Mouse (Mus musculus) cerebellum, adult 11-12 months (tissue): ENCODE data around the gene Il9.

Experiments
- DNase-seq: peaks from one replicate; pipeline ENCODE4 v3.0.0; 2022

Gene Il9

GRCm38 (mm10) chr13:56482146-56482545 is at the start of gene Il9:
Il9 (minus strand) TSS chr13:56482246.
- no peak for DNase-seq

- no peak for DNase-seq
Measured at GRCm38 (mm10) chr13:56529685-56530084, 47.6 kb upstream of the Il9 start.

- DNase-seq, result no peak
Measured at GRCm38 (mm10) chr13:56529031-56529430, 47.0 kb upstream of the Il9 start.

GRCm38 (mm10) chr13:56528281-56528680 is 46.2 kb upstream of the Il9 start:
- no peak for DNase-seq

- no peak for DNase-seq
Measured at GRCm38 (mm10) chr13:56527846-56528245, 45.8 kb upstream of the Il9 start.

GRCm38 (mm10) chr13:56526871-56527270 is 44.8 kb upstream of the Il9 start:
- no peak for DNase-seq

GRCm38 (mm10) chr13:56522821-56523167 is 40.7 kb upstream of the Il9 start:
- DNase-seq, result no peak

GRCm38 (mm10) chr13:56522081-56522820 is 40.2 kb upstream of the Il9 start, which contains the start of gene Fbxl21:
Fbxl21 (plus strand) TSS chr13:56522472.
- peak; percentile 96 for DNase-seq

- DNase-seq, result no peak
Measured at GRCm38 (mm10) chr13:56516816-56517215, 34.8 kb upstream of the Il9 start.

GRCm38 (mm10) chr13:56516311-56516710 is 34.3 kb upstream of the Il9 start:
- DNase-seq, result no peak

- no peak for DNase-seq
Measured at GRCm38 (mm10) chr13:56513595-56513994, 31.5 kb upstream of the Il9 start.

GRCm38 (mm10) chr13:56509796-56510195 is 27.8 kb upstream of the Il9 start:
- DNase-seq, result no peak

- DNase-seq, result no peak
Measured at GRCm38 (mm10) chr13:56506871-56507496, 24.9 kb upstream of the Il9 start.

GRCm38 (mm10) chr13:56501866-56502420 is 19.9 kb upstream of the Il9 start:
- DNase-seq, result no peak

- DNase-seq, result no peak
Measured at GRCm38 (mm10) chr13:56500636-56501035, 18.6 kb upstream of the Il9 start.

GRCm38 (mm10) chr13:56500132-56500531 is 18.1 kb upstream of the Il9 start:
- no peak for DNase-seq

- DNase-seq, result no peak
Measured at GRCm38 (mm10) chr13:56494440-56494839, 12.4 kb upstream of the Il9 start.

GRCm38 (mm10) chr13:56488012-56488411 is 6.0 kb upstream of the Il9 start:
- no peak for DNase-seq

- no peak for DNase-seq
Measured at GRCm38 (mm10) chr13:56478027-56478426, 4.0 kb downstream of the Il9 start.

- no peak for DNase-seq
Measured at GRCm38 (mm10) chr13:56477271-56477670, 4.8 kb downstream of the Il9 start.

- DNase-seq, result no peak
Measured at GRCm38 (mm10) chr13:56476790-56477189, 5.3 kb downstream of the Il9 start.

- DNase-seq, result no peak
Measured at GRCm38 (mm10) chr13:56475363-56475762, 6.7 kb downstream of the Il9 start.

GRCm38 (mm10) chr13:56472661-56473060 is 9.4 kb downstream of the Il9 start:
- DNase-seq, result no peak

- no peak for DNase-seq
Measured at GRCm38 (mm10) chr13:56471951-56472350, 10.1 kb downstream of the Il9 start.
